Mouse (Mus musculus): ENCODE data around the gene Klhl36. TPM values are rescaled to one million over a fixed set of nuclear protein-coding genes. Genes with fewer than 3 reads are reported as not detected.
A peak's percentile ranks its signal among the peaks of the same experiment; 100 is the strongest.

Klhl36 gene
- total RNA-seq, 2 experiments from 2014 or later, result 3.7 TPM

GRCm38 (mm10) chr8:119916237-119916892 is 54.3 kb downstream of the Klhl36 start:
- intact Hi-C loops (cut with DNase I), result no loop called here
- no peak for DNase-seq

GRCm38 (mm10) chr8:119917415-119917814 is 55.3 kb downstream of the Klhl36 start:
- no peak for DNase-seq
- intact Hi-C loops (cut with DNase I), result no loop called here

DNA sequence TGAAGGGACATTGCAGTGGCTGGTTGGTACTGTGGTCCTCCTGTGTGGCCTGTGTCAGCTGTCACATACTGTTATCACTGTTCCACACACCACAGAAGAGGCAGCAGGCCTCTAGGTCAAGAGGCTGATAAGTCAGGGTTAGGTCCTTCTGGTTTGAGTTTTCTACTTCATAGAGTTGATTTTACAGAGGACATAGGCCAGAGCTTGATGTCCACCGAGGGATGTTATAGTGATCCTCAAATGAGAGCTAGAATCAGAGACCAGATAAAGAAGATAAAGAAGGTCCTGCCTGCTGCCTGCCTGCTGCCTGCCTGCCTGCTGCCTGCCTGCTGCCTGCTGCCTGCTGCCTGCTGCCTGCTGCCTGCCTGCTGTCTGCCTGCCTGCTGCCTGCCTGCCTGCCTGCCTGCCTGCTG is 56.1 kb downstream of the Klhl36 start:
- no peak for DNase-seq
- intact Hi-C loops (cut with DNase I), result no loop called here

DNA sequence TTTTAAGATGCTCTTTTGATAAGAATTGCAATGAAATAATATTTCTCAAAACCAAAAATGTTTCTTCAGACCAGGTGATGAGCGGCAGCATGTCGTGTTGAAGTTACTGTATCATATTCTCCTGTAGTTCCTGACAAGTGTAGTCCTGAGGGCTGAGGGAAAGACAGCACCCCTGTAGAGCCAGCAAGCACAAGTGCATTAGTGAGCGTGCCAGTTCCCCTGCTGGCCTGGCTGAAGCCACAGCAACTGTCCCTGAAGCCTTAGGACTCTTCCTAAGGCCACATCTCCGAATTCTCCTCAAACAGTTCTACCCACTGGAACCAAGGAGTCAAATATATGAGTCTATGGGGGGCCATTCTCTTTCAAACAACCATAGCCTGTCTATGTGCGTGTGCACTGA is 61.2 kb downstream of the Klhl36 start:
- intact Hi-C loops (cut with DNase I), result loop anchor here (10.0 kb wide), 1 partner anchor 228 kb away; no protein-coding TSS in a partner anchor
- DNase-seq, result no peak

GRCm38 (mm10) chr8:119925428-119925827 is 63.4 kb downstream of the Klhl36 start:
- intact Hi-C loops (cut with DNase I), result loop anchor here (5.0 to 10.0 kb wide), 2 partner anchors 38 to 231 kb away; no protein-coding TSS in a partner anchor
- DNase-seq, result no peak

GRCm38 (mm10) chr8:119926474-119926873 is 64.4 kb downstream of the Klhl36 start:
- intact Hi-C loops (cut with DNase I), result loop anchor here (1.0 to 10.0 kb wide), 3 partner anchors 39 to 232 kb away; no protein-coding TSS in a partner anchor
- peak in 1 of 2 experiments; percentile 23 for DNase-seq

Other genes with a start within 250 kb of the Klhl36 start
- gene Adad2, start 249.5 kb upstream of the Klhl36 start, total RNA-seq (2021), result not detected
- gene Kcng4, start 226.6 kb upstream of the Klhl36 start, total RNA-seq (2021), result under 1 TPM; 0.10 to 0.33 TPM
- gene Wfdc1, start 195.9 kb upstream of the Klhl36 start, total RNA-seq (2021), result 10 to 100 TPM; 48.2 to 51.1 TPM
- under 1 TPM; 0.17 TPM for gene Atp2c2, start 162.3 kb upstream of the Klhl36 start, total RNA-seq (2021)
- 10 to 100 TPM; 11.6 to 14.6 TPM for gene Tldc1, start 83.8 kb upstream of the Klhl36 start, total RNA-seq (2021)
- 10 to 100 TPM; 26.1 to 29.3 TPM for gene Cotl1, start 21.7 kb upstream of the Klhl36 start, total RNA-seq (2021)
- gene Usp10, start 48.1 kb downstream of the Klhl36 start, total RNA-seq (2021), result 10 to 100 TPM; 48.1 to 49.2 TPM
- gene Gm20388, start 48.6 kb downstream of the Klhl36 start, total RNA-seq (2021), result under 1 TPM in 1 of 2 experiments, not detected in 1; 0.24 TPM
- gene Crispld2, start 130.2 kb downstream of the Klhl36 start, total RNA-seq (2021), result 10 to 100 TPM; 16.9 to 17.6 TPM
- 10 to 100 TPM; 41.5 to 42.2 TPM for gene Zdhhc7, start 239.2 kb downstream of the Klhl36 start, total RNA-seq (2021)